Mouse (Mus musculus) inflammation-experienced regulatory T-cells, adult 6 months (primary cell): Measurements from ENCODE around the gene Szrd1. TPM values are rescaled to one million over a fixed set of nuclear protein-coding genes. Genes with fewer than 3 reads are reported as not detected.
"Not testable (repeated sequence)": the region's sequence is repeated elsewhere in the genome, so short reads cannot be mapped to it uniquely, and the experiment has no call there.

Source experiments
- ATAC-seq: one replicate; pipeline ENCODE4 v1.8.0; 2017
- polyA plus RNA-seq, 3 experiments: library from polyadenylated mRNA; unstranded; fragments of 100-300 nt; shearing (Covaris generic); gene quantifications; one replicate each; pipeline ENCODE4 v1.2.1; 2017

The Szrd1 gene
- polyA plus RNA-seq, 3 experiments from 2014 or later = 37.9 to 88.5 (median 58.2) TPM

- peak; percentile 87 for ATAC-seq
These were observed 7.8 kb upstream of the Szrd1 start, which contains the start of gene Fbxo42 for GRCm38 (mm10) chr4:141147112-141148008. Fbxo42 (plus strand) TSS chr4:141147913.

DNA sequence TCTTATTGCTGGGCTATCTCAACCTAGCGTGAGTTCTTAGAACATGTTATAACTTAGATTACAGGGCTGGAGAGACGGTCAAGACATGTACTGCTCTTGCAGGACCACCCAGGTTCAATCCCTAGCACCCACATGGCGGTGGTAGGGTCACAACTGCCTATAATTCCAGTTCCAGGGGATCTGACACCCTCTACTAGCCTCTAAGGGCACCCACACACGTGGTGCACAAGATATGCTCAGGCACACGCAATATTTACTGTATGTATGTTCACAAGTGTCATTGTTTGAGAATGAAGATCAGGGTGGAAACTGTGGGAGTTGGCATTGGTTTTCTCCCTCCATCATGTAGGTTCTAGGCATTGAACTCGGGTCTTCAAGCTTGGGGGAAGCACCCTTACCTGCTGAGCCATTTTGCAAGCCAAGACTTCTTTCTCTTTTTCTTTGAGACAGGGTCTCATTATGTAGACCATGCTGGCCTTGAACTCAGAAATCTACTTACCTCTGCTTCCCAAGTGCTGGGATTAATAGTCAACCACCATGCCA, 7.0 kb upstream of the Szrd1 start:
- ATAC-seq = no peak

DNA sequence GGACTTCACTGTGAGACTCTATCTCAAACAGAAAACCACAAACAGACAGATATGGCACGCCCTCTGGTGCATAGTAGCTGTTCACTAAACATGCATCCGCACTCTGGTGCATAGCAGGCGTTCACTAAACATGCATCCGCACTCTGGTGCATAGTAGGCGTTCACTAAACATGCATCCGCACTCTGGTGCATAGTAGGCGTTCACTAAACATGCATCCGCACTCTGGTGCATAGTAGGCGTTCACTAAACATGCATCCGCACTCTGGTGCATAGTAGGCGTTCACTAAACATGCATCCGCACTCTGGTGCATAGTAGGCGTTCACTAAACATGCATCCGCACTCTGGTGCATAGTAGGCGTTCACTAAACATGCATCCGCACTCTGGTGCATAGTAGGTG, 5.5 kb upstream of the Szrd1 start:
- not testable (repeated sequence) for ATAC-seq

DNA sequence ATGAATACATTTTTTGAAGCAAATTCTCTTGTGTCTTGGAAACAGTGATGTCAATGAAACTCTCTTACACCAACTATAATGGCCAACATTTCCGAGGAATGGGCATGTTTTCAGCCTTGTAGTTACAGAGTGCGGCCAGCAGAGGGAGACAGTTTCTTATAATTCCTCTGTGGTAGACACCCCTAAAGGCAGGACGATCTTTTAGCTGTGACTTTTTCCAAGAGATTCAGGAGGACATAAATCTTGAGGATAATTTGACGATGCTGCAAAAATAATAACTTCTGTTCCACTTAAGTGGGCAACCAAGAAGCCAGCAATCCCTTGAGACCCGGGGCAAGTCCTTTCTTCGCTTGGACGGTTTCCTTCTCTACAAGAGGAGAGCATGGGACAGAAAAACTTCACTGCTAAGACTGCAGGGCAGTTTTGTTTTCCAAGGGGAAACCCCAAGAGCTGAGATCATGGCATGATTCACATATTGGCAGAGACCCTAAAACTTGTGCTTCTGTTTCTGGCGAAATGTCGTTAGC, 2.8 kb upstream of the Szrd1 start:
- no peak for ATAC-seq

DNA sequence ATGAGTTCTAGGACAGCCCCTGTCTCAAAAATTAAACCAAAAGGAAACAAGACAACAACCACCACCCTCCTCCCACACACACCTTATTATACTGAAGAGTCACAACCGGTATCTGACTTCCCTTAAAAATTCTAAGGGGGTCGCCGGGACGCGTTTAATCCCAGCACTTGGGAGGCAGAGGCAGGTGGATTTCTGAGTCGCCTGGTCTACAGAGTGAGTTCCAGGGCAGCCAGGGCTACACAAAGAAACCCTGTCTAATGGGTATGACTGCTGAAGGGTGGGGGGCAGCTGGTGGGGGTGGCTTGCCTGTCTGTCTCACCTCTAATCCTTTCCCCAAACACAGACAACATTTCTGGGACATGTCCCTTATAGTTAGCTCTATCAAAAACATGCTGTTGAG, 1.4 kb upstream of the Szrd1 start:
- no peak for ATAC-seq

DNA sequence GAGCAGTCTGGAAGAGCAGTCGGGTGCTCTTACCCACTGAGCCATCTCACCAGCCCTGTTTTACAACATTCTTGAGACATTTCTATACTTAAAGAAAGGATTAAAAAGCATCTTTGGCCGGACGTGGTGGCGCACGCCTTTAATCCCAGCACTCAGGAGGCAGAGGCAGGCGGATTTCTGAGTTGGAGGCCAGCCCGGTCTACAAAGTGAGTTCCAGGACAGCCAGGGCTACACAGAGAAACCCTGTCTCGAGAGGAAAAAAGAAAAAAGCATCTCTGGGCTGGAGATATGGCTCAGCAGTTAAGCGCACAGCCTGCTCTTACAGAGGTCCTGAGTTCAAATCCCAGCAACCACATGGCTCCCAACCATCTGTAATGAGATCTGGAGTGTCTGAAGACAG, 779 bp upstream of the Szrd1 start:
- not testable (repeated sequence) for ATAC-seq

- peak; percentile 25 for ATAC-seq
These were observed 1.0 kb downstream of the Szrd1 start for GRCm38 (mm10) chr4:141138425-141139115.

DNA sequence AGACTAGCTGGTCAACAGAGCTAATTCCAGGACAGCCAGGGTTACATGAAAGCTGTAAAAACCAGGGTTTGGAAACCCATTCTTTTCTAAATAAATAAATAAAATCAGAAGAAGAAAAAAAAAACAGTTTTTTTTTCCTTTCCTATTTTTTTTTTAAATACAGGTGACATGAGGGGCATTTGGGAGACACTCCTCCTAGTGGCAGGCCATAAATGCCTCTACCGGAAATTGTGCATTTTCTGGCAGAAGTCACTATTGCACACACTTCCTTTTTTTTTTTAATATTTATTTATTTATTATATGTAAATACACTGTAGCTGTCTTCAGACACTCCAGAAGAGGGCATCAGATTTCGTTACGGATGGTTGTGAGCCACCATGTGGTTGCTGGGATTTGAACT, 1.8 kb downstream of the Szrd1 start:
- not testable (repeated sequence) for ATAC-seq

GRCm38 (mm10) chr4:141136126-141136525, 3.4 kb downstream of the Szrd1 start:
- ATAC-seq = no peak

DNA sequence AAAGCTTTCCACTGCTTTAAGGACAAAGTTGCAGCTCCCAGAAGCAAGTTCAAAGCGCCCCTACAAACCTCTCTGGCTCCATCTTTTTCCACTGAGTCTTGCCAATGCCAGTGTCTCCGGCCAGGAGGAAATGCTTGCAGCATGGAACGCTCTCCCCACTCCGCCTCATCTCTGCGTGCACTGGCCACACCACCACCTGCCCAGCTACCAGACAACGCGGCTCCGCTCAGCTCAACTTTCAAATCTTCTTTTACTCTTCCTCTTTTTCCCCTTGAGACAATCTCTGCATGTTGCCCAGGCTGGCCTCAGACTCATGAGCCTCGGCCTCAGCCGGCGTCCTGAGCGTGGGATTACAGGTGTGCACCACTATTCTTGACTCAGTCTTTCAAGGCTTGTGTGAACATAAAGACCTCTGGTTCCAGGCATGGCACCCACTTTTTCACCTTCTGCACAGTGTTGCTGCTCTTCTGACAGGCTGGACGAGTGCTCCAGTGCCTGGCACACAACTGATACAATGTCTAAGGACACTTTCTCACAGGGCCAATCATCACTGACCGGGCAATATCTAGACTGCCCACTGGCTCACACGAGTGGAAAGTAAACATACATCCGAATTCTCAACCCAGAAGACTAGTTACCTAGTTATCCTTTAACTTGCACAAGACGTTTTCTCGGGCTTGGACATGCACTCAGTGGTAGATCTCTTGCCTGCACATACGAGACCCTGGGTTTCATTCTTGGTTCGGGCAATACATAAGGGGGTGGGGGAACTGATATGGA, 4.6 kb downstream of the Szrd1 start:
- no peak for ATAC-seq

- no peak for ATAC-seq
These were observed 5.5 kb downstream of the Szrd1 start for GRCm38 (mm10) chr4:141134031-141134441.

DNA sequence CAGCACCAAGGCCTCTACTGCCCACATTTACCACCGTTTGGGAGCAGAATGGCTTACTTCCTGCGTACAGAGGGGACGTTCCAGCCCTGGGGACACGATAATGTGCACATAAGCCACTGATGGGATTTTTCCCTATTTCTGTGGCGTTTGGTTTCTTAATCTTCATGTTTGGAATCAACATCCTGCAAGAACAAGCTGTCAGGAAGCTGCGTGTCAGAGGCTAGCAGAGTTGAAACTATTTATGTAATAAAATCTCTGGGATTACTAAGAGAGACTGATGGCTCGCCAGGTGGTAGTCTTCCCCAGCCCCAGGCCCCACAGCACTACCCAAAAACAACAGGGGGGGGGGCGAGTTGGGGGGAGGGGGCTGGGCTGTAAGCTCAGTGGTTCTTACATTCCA, 6.3 kb downstream of the Szrd1 start:
- no peak for ATAC-seq

DNA sequence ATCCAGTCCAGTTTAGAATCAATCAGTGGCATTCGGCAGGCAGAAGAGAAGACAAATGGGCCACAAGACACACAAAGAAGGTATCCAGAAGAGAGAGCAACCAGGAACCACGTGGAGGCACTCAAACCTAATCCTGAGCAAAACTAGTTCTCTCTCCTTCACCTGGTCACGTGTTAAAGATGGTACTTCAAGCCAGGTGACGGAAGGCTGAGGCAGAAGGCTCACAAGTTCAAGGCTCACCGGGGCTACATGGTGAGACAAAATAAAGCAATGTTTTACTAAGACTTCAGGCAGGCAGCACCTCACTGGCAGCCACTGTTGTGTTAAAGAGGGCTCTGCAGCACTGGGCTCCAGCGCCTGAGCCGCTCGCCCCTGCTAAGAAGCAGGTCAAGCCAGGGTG, 7.4 kb downstream of the Szrd1 start:
- ATAC-seq = no peak

- no peak for ATAC-seq
These were observed 8.0 kb downstream of the Szrd1 start for GRCm38 (mm10) chr4:141131531-141132061.

DNA sequence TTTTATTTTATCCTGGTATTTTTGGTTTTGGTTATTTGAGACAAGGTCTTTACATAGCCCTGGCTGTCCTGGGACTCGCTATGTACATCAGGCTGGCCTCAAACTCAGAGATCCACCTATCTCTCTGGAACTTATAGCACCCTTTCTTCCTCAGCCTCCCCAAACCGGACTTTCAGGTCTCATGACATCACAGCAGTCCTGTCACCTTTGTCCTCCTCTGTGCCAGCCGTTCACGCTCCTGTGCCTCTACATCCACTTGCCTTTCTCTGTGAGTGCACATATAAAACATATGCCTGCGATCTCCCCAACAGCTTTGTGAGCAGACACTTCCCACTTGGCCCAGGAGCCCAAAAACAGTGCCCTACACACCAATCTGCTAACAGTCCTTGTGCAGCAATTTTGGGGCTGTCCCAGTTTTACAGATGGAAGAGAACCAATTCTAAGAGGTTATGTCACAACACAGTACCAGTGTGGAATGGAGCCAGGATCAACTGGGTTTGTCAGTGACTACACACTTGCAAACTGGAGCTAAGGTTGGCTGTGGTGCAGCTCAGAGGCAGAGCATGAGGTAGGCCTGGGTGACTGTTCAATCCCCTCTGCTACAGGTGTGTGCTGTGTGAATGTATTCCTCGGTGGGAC, 8.8 kb downstream of the Szrd1 start:
- no peak for ATAC-seq

DNA sequence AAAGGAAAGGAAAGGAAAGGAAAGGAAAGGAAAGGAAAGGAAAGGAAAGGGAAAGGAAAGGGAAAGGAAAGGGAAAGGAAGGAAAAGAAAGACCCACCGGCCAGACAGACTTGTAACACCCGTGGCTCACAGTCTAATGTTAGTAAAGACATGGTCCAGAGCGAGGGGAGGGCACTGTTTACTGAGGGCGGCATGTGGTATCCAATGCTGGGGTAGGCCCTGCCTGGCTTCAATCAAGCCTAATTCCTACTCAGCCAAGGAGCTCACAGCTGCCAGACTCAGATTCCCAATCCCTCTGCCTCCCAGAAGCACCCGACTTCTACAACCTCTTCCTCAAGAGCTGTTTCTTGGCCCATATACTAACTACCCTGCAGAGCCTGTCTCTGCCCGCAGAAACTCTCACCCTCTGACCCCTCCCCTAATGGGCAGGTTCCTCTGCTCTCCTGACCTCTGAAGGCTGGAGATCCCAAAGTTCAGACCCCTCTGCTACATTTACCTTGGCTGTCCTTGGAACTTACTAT, 10.3 kb downstream of the Szrd1 start:
- peak; percentile 52 for ATAC-seq

GRCm38 (mm10) chr4:141123065-141123464, 16.5 kb downstream of the Szrd1 start:
- no peak for ATAC-seq

- no peak for ATAC-seq
These were observed 16.9 kb downstream of the Szrd1 start for GRCm38 (mm10) chr4:141122663-141123062.

DNA sequence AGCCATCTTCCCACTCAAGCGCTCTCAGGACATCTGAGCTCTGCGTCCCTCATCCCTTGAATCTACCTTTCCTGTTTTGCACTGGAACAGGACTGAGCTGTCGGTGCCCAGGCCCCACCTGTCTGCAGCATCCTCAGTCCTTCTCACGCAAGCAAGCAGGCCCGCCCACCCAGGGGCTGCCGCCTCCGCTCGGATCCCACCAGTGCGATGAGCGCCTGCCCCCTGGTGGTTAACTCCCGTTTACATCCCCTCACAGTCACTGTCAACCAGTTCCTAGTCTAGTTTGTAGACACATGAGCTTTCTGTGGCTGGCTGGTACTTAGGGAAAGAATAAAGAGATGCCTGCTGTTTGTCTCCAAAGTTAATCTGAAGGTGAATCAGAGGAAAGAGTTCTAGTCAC, 18.9 kb downstream of the Szrd1 start:
- ATAC-seq = no peak

DNA sequence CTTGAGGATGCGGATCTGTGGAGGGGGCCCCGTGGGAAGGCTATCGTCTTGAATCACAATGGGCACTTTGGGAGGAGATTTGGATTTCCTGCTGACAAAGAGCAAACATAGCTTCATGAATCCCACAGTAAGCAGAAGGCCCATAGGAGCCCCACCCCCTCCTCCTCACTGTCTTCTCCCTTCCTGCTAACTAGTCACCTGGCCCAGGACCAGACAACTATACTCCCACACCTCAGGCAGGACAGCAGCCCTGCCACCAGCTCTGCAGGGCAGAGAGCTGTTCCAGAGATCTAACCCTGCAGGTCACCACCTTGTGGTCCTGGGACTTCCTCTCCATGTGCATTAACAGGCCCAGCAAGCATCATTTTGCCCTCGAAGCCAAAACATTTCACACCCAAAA, 20.9 kb downstream of the Szrd1 start:
- no peak for ATAC-seq

DNA sequence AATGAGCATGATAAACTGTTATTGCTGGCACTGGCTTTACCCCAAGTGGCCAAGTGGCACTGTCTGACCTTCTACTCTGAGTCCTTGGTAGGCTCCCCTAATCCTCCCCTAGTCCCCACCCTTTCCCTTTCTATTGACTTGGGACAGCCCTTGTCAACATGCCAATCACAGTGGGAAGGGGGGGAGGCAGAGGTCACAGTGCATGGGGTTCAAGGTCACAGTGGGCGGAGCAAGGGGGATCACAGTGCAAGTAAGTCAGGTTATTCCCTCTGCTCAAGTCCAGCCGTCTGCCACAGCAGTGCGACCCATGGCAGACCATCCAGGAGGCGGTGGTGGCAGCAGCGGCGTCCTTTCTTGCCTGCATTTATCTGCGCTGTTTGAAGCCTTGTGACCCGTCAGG, 24.2 kb downstream of the Szrd1 start:
- ATAC-seq = no peak
